Mouse (Mus musculus): Measurements from ENCODE around the gene Cyp2c67.

GRCm38 (mm10) chr19:39647519-39647918 is 1.3 kb downstream of the Cyp2c67 start:
- TF ChIP-seq POLR2A (IDR thresholded peaks at IDR 0.05; ENCODE audit: borderline replicate concordance, extremely low read depth, insufficient read depth, insufficient read length, poor library complexity, severe bottlenecking), result no peak
- TF ChIP-seq CTCF (IDR thresholded peaks at IDR 0.05; ENCODE audit: borderline replicate concordance, extremely low read depth, insufficient read depth, insufficient read length), result no peak

Data from brain, embryonic 14.5 days (tissue).